In genomic region chr4:83549501-83549900, GRCm38 (mm10) we compare ENCODE assay signal across 9 mouse cellular contexts. TPM values are rescaled to one million over a fixed set of nuclear protein-coding genes. Genes with fewer than 3 reads are reported as not detected.
DNase-seq lines count a peak whose midpoint lies in the region; ATAC-seq and TF ChIP-seq lines count a peak whose summit lies in the region.
"Had no signal": no experiment of that assay in that cellular context is flagged by ENCODE, and none has a peak within 500 bp of the region (broad histone marks: within the 10 kb centered on the region; RNA-seq: fewer than 3 reads in every experiment).

No protein-coding gene starts in this region.

- DNase-seq in heart, postnatal 4 days, result no peak
- peak; percentile 21 for DNase-seq in lung, postnatal 0 days (ENCODE audit: low spot score)
- no peak for DNase-seq in lung, adult 18-20 months
- peak in 1 of 2 experiments; percentile 20 for DNase-seq in layer of hippocampus, adult 2 months (ENCODE audit: low spot score in 2 of 2)
- DNase-seq in right cerebral cortex, postnatal 14 days, result peak; percentile 36
- DNase-seq in kidney, adult 9 months, result no peak

- H3K27ac ChIP-seq in heart, embryonic 11.5 days (ENCODE audit: low read depth, low read length), result no peak overlapping the region
- 0 out of 2 replicates have a peak overlapping the region, but pooled peaks have one; percentile 3 for H3K27ac ChIP-seq in lung, postnatal 0 days (ENCODE audit: low read length)
- peak overlapping the region; percentile 39 for H3K27ac ChIP-seq in layer of hippocampus, adult 2 months
- H3K27ac ChIP-seq: liver, embryonic 14.5 days had no signal

- H3K4me1 ChIP-seq in heart, embryonic 11.5 days (ENCODE audit: control insufficient read depth, insufficient read depth, low read length), result no peaks in the 10 kb centered on the region
- no peaks in the 10 kb centered on the region for H3K4me1 ChIP-seq in lung, postnatal 0 days (ENCODE audit: insufficient read depth, low read depth, low read length)

- TF ChIP-seq CTCF in lung, postnatal 0 days (IDR thresholded peaks at IDR 0.05), result no peak
- TF ChIP-seq CTCF in layer of hippocampus, adult 2 months (conservative IDR thresholded peaks at IDR 0.05), result no peak

- WGBS in heart, embryonic 11.5 days (ENCODE audit: insufficient replicate concordance), result 53% methylated on average over 18 of the region's 18 CpGs
- WGBS in lung, postnatal 0 days, result 40% methylated on average over 18 of the region's 18 CpGs

- H3K9me3 ChIP-seq in heart, embryonic 11.5 days (replicated peaks; ENCODE audit: control insufficient read depth, low read length), result no peaks in the 10 kb centered on the region
- no peaks in the 10 kb centered on the region for H3K9me3 ChIP-seq in lung, postnatal 0 days (ENCODE audit: low read length)

- no peaks in the 10 kb centered on the region for H3K36me3 ChIP-seq in heart, embryonic 11.5 days (ENCODE audit: control insufficient read depth, insufficient read depth, low read length)
- no peaks in the 10 kb centered on the region for H3K36me3 ChIP-seq in lung, postnatal 0 days (ENCODE audit: insufficient read depth, low read length)

- H3K4me3 ChIP-seq in heart, embryonic 11.5 days (ENCODE audit: low read depth, low read length), result no peak overlapping the region
- no peak overlapping the region for H3K4me3 ChIP-seq in lung, postnatal 0 days (ENCODE audit: low read depth, low read length)
- peak overlapping the region; percentile 16 for H3K4me3 ChIP-seq in layer of hippocampus, adult 2 months

- ATAC-seq in heart, embryonic 11.5 days (replicated peaks; ENCODE audit: insufficient number of reproducible peaks, low FRiP score, low TSS enrichment), result no peak
- ATAC-seq in lung, postnatal 0 days, result no peak; the same call in 1 of the 2 replicates
- no peak for ATAC-seq in megakaryocyte-erythroid progenitor cell, adult 5-6 weeks (replicated peaks; ENCODE audit: low FRiP score, low TSS enrichment, poor library complexity, severe bottlenecking)

- no peak overlapping the region for H3K9ac ChIP-seq in heart, embryonic 11.5 days (ENCODE audit: low read depth, low read length)
- H3K9ac ChIP-seq in lung, postnatal 0 days (replicated peaks; ENCODE audit: low read depth), result no peak overlapping the region
- H3K9ac ChIP-seq: liver, embryonic 14.5 days had no signal

- peak overlapping the region; percentile 25 for H3K4me2 ChIP-seq in heart, embryonic 11.5 days
- H3K4me2 ChIP-seq in lung, postnatal 0 days (replicated peaks; ENCODE audit: low read depth, low read length), result peak overlapping the region; percentile 29

- no peaks in the 10 kb centered on the region for H3K27me3 ChIP-seq in heart, embryonic 11.5 days (ENCODE audit: control insufficient read depth, insufficient read depth, low read length)
- no peaks in the 10 kb centered on the region for H3K27me3 ChIP-seq in lung, postnatal 0 days (replicated peaks; ENCODE audit: insufficient read depth, low read length)

- no peak for TF ChIP-seq EP300 in lung, postnatal 0 days (IDR thresholded peaks at IDR 0.05)

RNA-seq across cellular contexts. Expression of gene Ccdc171, which starts 24.2 kb away (rescaled TPM):
- 2.5 and 4.9 TPM in 2 replicates for polyA plus RNA-seq in heart, embryonic 11.5 days (2014; fragmentation: Nextera tagmentation; extraction: Ambion mirVana)
- total RNA-seq in heart, postnatal 4 days (2021), result 1 to 10 TPM; 1.4 to 1.5 TPM
- 2.0 and 3.3 TPM in 2 replicates for polyA plus RNA-seq in lung, postnatal 0 days (2015; fragmentation: Nextera tagmentation; extraction: Ambion mirVana)
- 1 to 10 TPM; 4.1 to 5.1 TPM for total RNA-seq in layer of hippocampus, adult 2 months (2021)
- total RNA-seq in megakaryocyte-erythroid progenitor cell, adult 5-6 weeks (2014; fragmentation: Nextera tagmentation), result 24.1 and 27.3 TPM in 2 replicates
- 22.4 and 28.7 TPM in 2 replicates for total RNA-seq in megakaryocyte-erythroid progenitor cell, adult 5-6 weeks (2017)

Comparison
In these comparisons a context has a peak if more than half of its experiments do, and no peak if none do; other contexts are left out.
1. DNase-seq: peak in lung, postnatal 0 days (single experiment) and right cerebral cortex, postnatal 14 days (single experiment); none in heart, postnatal 4 days (single experiment), lung, adult 18-20 months (0 of 2) and kidney, adult 9 months (single experiment).